ENCODE assay signal across 8 mouse cellular contexts in genomic region chr14:21053151-21053550, GRCm38 (mm10). TPM values are rescaled to one million over a fixed set of nuclear protein-coding genes. Genes with fewer than 3 reads are reported as not detected.
DNase-seq lines count a peak whose midpoint lies in the region; ATAC-seq lines count a peak whose summit lies in the region.

No protein-coding gene starts in this region.

- no peak for ATAC-seq in heart, embryonic 12.5 days (ENCODE audit: insufficient number of reproducible peaks, low FRiP score)
- no peak for ATAC-seq in intestine, embryonic 15.5 days
- no peak for ATAC-seq in midbrain, embryonic 13.5 days

- peak overlapping the region; percentile 71 for H3K9ac ChIP-seq in heart, embryonic 12.5 days
- peak overlapping the region; percentile 73 for H3K9ac ChIP-seq in intestine, embryonic 15.5 days
- peak overlapping the region; percentile 88; the same call in 1 of the 2 replicates for H3K9ac ChIP-seq in midbrain, embryonic 13.5 days (replicated peaks)

- H3K27me3 ChIP-seq in heart, embryonic 12.5 days (replicated peaks), result no peaks in the 10 kb centered on the region
- no peaks in the 10 kb centered on the region for H3K27me3 ChIP-seq in intestine, embryonic 15.5 days (replicated peaks)
- H3K27me3 ChIP-seq in midbrain, embryonic 13.5 days, result no peaks in the 10 kb centered on the region

- peaks cover 14% of the 10 kb centered on the region for H3K4me1 ChIP-seq in heart, embryonic 12.5 days (replicated peaks)
- H3K4me1 ChIP-seq in brown adipose tissue, adult 24 weeks (ENCODE audit: control insufficient read depth, insufficient read depth, insufficient read length, low read length), result peaks cover under 1% of the 10 kb centered on the region; the same call in 1 of the 2 replicates
- H3K4me1 ChIP-seq in intestine, embryonic 15.5 days (replicated peaks), result 0 out of 2 replicates have a peak, but pooled peaks cover 3% of the 10 kb centered on the region
- H3K4me1 ChIP-seq in midbrain, embryonic 13.5 days (replicated peaks), result peaks cover 12% of the 10 kb centered on the region

- WGBS in heart, embryonic 12.5 days, result 5% methylated on average over 8 of the region's 8 CpGs
- WGBS in intestine, embryonic 15.5 days, result 7% methylated on average over 8 of the region's 8 CpGs
- WGBS in midbrain, embryonic 13.5 days, result 14% methylated on average over 8 of the region's 8 CpGs

- peak overlapping the region; percentile 83 for H3K27ac ChIP-seq in heart, embryonic 12.5 days (ENCODE audit: poor library complexity, severe bottlenecking)
- H3K27ac ChIP-seq in brown adipose tissue, adult 24 weeks (replicated peaks; ENCODE audit: low read depth, low read length), result no peak overlapping the region
- H3K27ac ChIP-seq in intestine, embryonic 15.5 days, result peak overlapping the region; percentile 92
- no peak overlapping the region for H3K27ac ChIP-seq in midbrain, embryonic 13.5 days

- no peaks in the 10 kb centered on the region for H3K9me3 ChIP-seq in heart, embryonic 12.5 days (replicated peaks)
- H3K9me3 ChIP-seq in intestine, embryonic 15.5 days, result no peaks in the 10 kb centered on the region
- H3K9me3 ChIP-seq in midbrain, embryonic 13.5 days, result no peaks in the 10 kb centered on the region

- peaks cover 7% of the 10 kb centered on the region; the same call in 1 of the 2 replicates for H3K36me3 ChIP-seq in heart, embryonic 12.5 days
- no peaks in the 10 kb centered on the region for H3K36me3 ChIP-seq in intestine, embryonic 15.5 days
- no peaks in the 10 kb centered on the region for H3K36me3 ChIP-seq in midbrain, embryonic 13.5 days

- H3K4me3 ChIP-seq in heart, embryonic 12.5 days, result peak overlapping the region; percentile 82
- peak overlapping the region; percentile 75 for H3K4me3 ChIP-seq in brown adipose tissue, adult 24 weeks (ENCODE audit: insufficient read depth, low read depth, low read length)
- H3K4me3 ChIP-seq in intestine, embryonic 15.5 days (replicated peaks), result peak overlapping the region; percentile 83
- H3K4me3 ChIP-seq in midbrain, embryonic 13.5 days (replicated peaks), result peak overlapping the region; percentile 81

- DNase-seq in heart, adult 11 months, result no peak
- DNase-seq in frontal cortex, adult 2 months (ENCODE audit: extremely low spot score in 1 of 2, low spot score in 1 of 2), result no peak
- DNase-seq in cerebellum, postnatal 10 days, result no peak
- DNase-seq in urinary bladder, postnatal 4 days (ENCODE audit: low spot score in 2 of 2), result no peak

- H3K4me2 ChIP-seq in heart, embryonic 12.5 days, result peak overlapping the region; percentile 76
- peak overlapping the region; percentile 97 for H3K4me2 ChIP-seq in intestine, embryonic 15.5 days (replicated peaks)
- H3K4me2 ChIP-seq in midbrain, embryonic 13.5 days (replicated peaks), result peak overlapping the region; percentile 82

RNA-seq across cellular contexts. Expression of gene Adk, which starts 0.8 kb away (rescaled TPM):
- polyA plus RNA-seq in heart, embryonic 12.5 days (2016; fragmentation: Nextera tagmentation; extraction: Ambion mirVana), result 257 and 273 TPM in 2 replicates
- 138 and 145 TPM in 2 replicates for polyA plus RNA-seq in brown adipose tissue, adult 24 weeks (2012; ENCODE audit: insufficient read depth, insufficient read length, missing spikeins)
- polyA plus RNA-seq in intestine, embryonic 15.5 days (2015; fragmentation: Nextera tagmentation; extraction: Ambion mirVana), result 215 and 230 TPM in 2 replicates
- polyA plus RNA-seq in midbrain, embryonic 13.5 days (2015; fragmentation: Nextera tagmentation; extraction: Ambion mirVana), result 50.0 and 53.5 TPM in 2 replicates
- 80.6 and 84.0 TPM in 2 replicates for polyA plus RNA-seq in frontal cortex, adult 2 months (2012; rRNA removed)

RNA-seq across cellular contexts. Expression of gene Ap3m1, which starts 0.8 kb away (rescaled TPM):
- polyA plus RNA-seq in heart, embryonic 12.5 days (2016; fragmentation: Nextera tagmentation; extraction: Ambion mirVana), result 71.5 and 75.4 TPM in 2 replicates
- 35.0 and 40.5 TPM in 2 replicates for polyA plus RNA-seq in brown adipose tissue, adult 24 weeks (2012; ENCODE audit: insufficient read depth, insufficient read length, missing spikeins)
- 70.2 and 79.0 TPM in 2 replicates for polyA plus RNA-seq in intestine, embryonic 15.5 days (2015; fragmentation: Nextera tagmentation; extraction: Ambion mirVana)
- polyA plus RNA-seq in midbrain, embryonic 13.5 days (2015; fragmentation: Nextera tagmentation; extraction: Ambion mirVana), result 103 TPM in 2 replicates
- polyA plus RNA-seq in frontal cortex, adult 2 months (2012; rRNA removed), result 54.2 and 57.1 TPM in 2 replicates

Comparison
In these comparisons a context has a peak if more than half of its experiments do, and no peak if none do; other contexts are left out.
1. H3K27ac ChIP-seq: peak in heart, embryonic 12.5 days (single experiment) and intestine, embryonic 15.5 days (single experiment); none in brown adipose tissue, adult 24 weeks (single experiment) and midbrain, embryonic 13.5 days (single experiment).
2. Peak in every context shown above with its lines, with median percentiles within 50 percentile points of each other: H3K4me2 ChIP-seq, H3K4me3 ChIP-seq and H3K9ac ChIP-seq.